Mouse (Mus musculus): ENCODE results near the gene Cldnd2.

- TF ChIP-seq MYOD1 (IDR thresholded peaks at IDR 0.05; ENCODE audit: control insufficient read depth, insufficient read length, low read depth) (no peak), CTCF (IDR thresholded peaks at IDR 0.05; ENCODE audit: control insufficient read depth, insufficient read depth, insufficient read length) (no peak)
These were observed 489 bp downstream of the Cldnd2 start for GRCm38 (mm10) chr7:43441071-43441470.

All from C2C12 (cell line).